Mouse (Mus musculus): ENCODE data around the gene Noc4l. TPM values are rescaled to one million over a fixed set of nuclear protein-coding genes. Genes with fewer than 3 reads are reported as not detected.

Noc4l gene
- polyA plus RNA-seq, 1 experiment from 2014 or later, result 32.8 TPM

DNA sequence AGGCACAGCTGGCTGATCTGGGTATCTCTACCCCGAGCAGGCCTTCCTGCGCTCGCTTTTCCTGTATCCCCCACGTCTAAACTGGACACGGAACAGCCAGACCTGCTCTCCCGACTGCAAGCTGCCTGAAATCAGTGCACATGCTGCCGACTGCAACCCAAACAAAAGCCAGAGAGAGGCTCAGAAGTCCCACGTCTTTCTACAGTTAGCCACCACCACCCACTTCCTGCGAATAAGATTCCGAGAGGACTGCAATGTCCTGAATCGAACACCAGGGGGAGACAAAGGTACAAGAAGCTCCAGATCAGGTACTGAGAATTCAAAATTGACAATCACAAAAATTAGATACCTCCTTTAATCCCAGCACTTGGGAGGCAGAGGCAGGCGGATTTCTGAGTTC, 13.8 kb downstream of the Noc4l start:
- H3K9ac ChIP-seq, result no peak overlapping the region
- no peaks in the 10 kb centered on the region for H3K36me3 ChIP-seq (replicated peaks; ENCODE audit: control insufficient read depth, insufficient read depth)
- WGBS, result 25% methylated on average over 12 of the region's 12 CpGs
- no peaks in the 10 kb centered on the region for H3K9me3 ChIP-seq (ENCODE audit: control insufficient read depth, low read length)
- H3K4me1 ChIP-seq (replicated peaks; ENCODE audit: control insufficient read depth, insufficient read depth, low read length), result no peaks in the 10 kb centered on the region
- ATAC-seq (ENCODE audit: low FRiP score) (no peak), DNase-seq (ENCODE audit: low spot score) (peak; percentile 80)
- H3K27me3 ChIP-seq (ENCODE audit: control insufficient read depth, insufficient read depth, low read length), result no peaks in the 10 kb centered on the region
- peak overlapping the region; percentile 32 for H3K4me2 ChIP-seq (replicated peaks)
- no peak overlapping the region for H3K27ac ChIP-seq
- H3K4me3 ChIP-seq (replicated peaks; ENCODE audit: low read length), result no peak overlapping the region

- no peak overlapping the region for H3K9ac ChIP-seq
- H3K4me1 ChIP-seq (replicated peaks; ENCODE audit: control insufficient read depth, insufficient read depth, low read length), result no peaks in the 10 kb centered on the region
- H3K36me3 ChIP-seq (replicated peaks; ENCODE audit: control insufficient read depth, insufficient read depth), result no peaks in the 10 kb centered on the region
- no peak overlapping the region for H3K4me3 ChIP-seq (replicated peaks; ENCODE audit: low read length)
- no peak overlapping the region for H3K4me2 ChIP-seq (replicated peaks)
- H3K27me3 ChIP-seq (ENCODE audit: control insufficient read depth, insufficient read depth, low read length), result no peaks in the 10 kb centered on the region
- WGBS, result 75% methylated on average over 7 of the region's 7 CpGs
- H3K27ac ChIP-seq, result no peak overlapping the region
- ATAC-seq (ENCODE audit: low FRiP score) (no peak), DNase-seq (ENCODE audit: low spot score) (no peak)
- H3K9me3 ChIP-seq (ENCODE audit: control insufficient read depth, low read length), result no peaks in the 10 kb centered on the region
Observed at GRCm38 (mm10) chr5:110638306-110639074, 14.7 kb downstream of the Noc4l start.

DNA sequence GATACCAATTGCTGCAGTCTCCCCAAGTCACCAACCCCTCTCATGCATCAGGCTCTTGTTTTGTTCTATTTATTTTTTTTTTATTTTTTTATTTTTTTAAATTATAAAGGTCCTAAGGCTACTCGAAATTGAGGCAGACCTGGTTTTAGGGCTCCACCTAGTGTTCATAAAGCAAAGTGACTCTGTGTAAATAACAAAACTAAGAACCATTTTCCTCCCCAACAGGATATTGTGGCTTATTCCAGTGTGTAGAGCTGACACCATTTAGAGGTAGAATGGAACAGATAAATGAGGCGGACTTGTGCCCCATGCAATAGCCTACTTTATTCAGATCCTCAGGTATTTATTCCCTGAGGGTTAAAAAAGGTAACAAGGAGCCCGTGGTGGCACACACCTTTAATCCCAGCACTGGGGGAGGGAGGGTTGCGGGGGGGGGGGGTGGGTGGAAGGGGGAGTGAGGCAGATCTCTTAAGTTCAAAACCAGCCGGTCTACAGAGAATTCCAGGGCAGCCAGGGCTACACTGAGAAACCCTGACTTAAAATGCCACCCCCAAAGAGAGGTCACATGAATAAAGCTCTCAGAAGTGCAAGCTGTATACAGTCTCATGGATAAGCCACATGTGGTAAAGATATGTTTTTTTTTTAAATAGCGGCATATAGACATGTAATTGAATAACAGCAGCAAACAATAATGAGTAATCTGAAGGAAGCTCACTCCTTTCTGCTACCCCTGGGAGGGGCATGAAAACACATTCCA, 17.1 kb downstream of the Noc4l start:
- DNase-seq (ENCODE audit: low spot score) (peak; percentile 80), ATAC-seq (ENCODE audit: low FRiP score) (peak; percentile 34; the same call in 1 of the 2 replicates)
- Histone ChIP-seq H3K9me3 (ENCODE audit: control insufficient read depth, low read length) (no peaks in the 10 kb centered on the region), H3K27me3 (ENCODE audit: control insufficient read depth, insufficient read depth, low read length) (no peaks in the 10 kb centered on the region), H3K4me3 (replicated peaks; ENCODE audit: low read length) (no peak overlapping the region), H3K4me2 (replicated peaks) (no peak overlapping the region), H3K36me3 (replicated peaks; ENCODE audit: control insufficient read depth, insufficient read depth) (no peaks in the 10 kb centered on the region), H3K27ac (no peak overlapping the region), H3K9ac (no peak overlapping the region), H3K4me1 (replicated peaks; ENCODE audit: control insufficient read depth, insufficient read depth, low read length) (no peaks in the 10 kb centered on the region)
- 46% methylated on average over 6 of the region's 6 CpGs for WGBS

GRCm38 (mm10) chr5:110629525-110630120, 23.6 kb downstream of the Noc4l start:
- H3K4me1 ChIP-seq (replicated peaks; ENCODE audit: control insufficient read depth, insufficient read depth, low read length), result no peaks in the 10 kb centered on the region
- no peak for DNase-seq (ENCODE audit: low spot score)
- ATAC-seq (ENCODE audit: low FRiP score), result no peak

GRCm38 (mm10) chr5:110628156-110628555, 25.1 kb downstream of the Noc4l start:
- no peak for DNase-seq (ENCODE audit: low spot score)
- 20% methylated on average over 19 of the region's 19 CpGs for WGBS

More at GRCm38 (mm10) chr5:110629525-110630120, 23.6 kb downstream of the Noc4l start:
- Histone ChIP-seq H3K27ac (no peak overlapping the region), H3K9me3 (ENCODE audit: control insufficient read depth, low read length) (no peaks in the 10 kb centered on the region), H3K4me3 (replicated peaks; ENCODE audit: low read length) (no peak overlapping the region), H3K9ac (no peak overlapping the region), H3K36me3 (replicated peaks; ENCODE audit: control insufficient read depth, insufficient read depth) (no peaks in the 10 kb centered on the region), H3K27me3 (ENCODE audit: control insufficient read depth, insufficient read depth, low read length) (no peaks in the 10 kb centered on the region), H3K4me2 (replicated peaks) (no peak overlapping the region)
- WGBS, result 80% methylated on average over 2 of the region's 2 CpGs

GRCm38 (mm10) chr5:110627351-110627750, 25.9 kb downstream of the Noc4l start:
- H3K27ac ChIP-seq, result no peak overlapping the region
- no peak overlapping the region for H3K4me2 ChIP-seq (replicated peaks)
- no peak overlapping the region for H3K4me3 ChIP-seq (replicated peaks; ENCODE audit: low read length)
- no peak for DNase-seq (ENCODE audit: low spot score)
- H3K36me3 ChIP-seq (replicated peaks; ENCODE audit: control insufficient read depth, insufficient read depth), result no peaks in the 10 kb centered on the region
- no peak overlapping the region for H3K9ac ChIP-seq
- no peaks in the 10 kb centered on the region for H3K9me3 ChIP-seq (ENCODE audit: control insufficient read depth, low read length)
- H3K27me3 ChIP-seq (ENCODE audit: control insufficient read depth, insufficient read depth, low read length), result no peaks in the 10 kb centered on the region
- no peak for ATAC-seq (ENCODE audit: low FRiP score)
- no peaks in the 10 kb centered on the region for H3K4me1 ChIP-seq (replicated peaks; ENCODE audit: control insufficient read depth, insufficient read depth, low read length)
- 73% methylated on average over 10 of the region's 10 CpGs for WGBS

More at GRCm38 (mm10) chr5:110628156-110628555, 25.1 kb downstream of the Noc4l start:
- Histone ChIP-seq H3K9ac (no peak overlapping the region), H3K27ac (no peak overlapping the region), H3K9me3 (ENCODE audit: control insufficient read depth, low read length) (no peaks in the 10 kb centered on the region), H3K4me3 (replicated peaks; ENCODE audit: low read length) (no peak overlapping the region), H3K4me2 (replicated peaks) (peak overlapping the region; percentile 3; the same call in 1 of the 2 replicates), H3K27me3 (ENCODE audit: control insufficient read depth, insufficient read depth, low read length) (no peaks in the 10 kb centered on the region), H3K4me1 (replicated peaks; ENCODE audit: control insufficient read depth, insufficient read depth, low read length) (no peaks in the 10 kb centered on the region), H3K36me3 (replicated peaks; ENCODE audit: control insufficient read depth, insufficient read depth) (no peaks in the 10 kb centered on the region)
- ATAC-seq (ENCODE audit: low FRiP score), result no peak

DNA sequence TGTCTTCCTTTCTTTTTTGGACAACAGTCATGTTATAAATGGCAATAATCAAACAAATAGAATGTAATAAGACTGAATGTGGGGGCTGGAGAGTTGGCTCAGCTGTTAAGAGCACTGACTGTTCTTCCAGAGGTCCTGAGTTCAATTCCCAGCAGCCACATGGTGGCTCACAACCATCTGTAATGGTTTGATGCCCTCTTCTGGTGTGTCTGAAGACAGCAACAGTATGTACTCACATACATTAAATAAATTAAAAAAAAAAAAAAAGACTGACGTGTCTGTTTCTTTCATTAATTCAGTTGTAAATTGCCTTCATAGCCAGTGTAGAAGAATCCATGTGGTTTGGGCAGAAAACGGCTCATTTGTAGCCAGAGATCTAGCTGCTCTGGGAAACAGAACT, 28.9 kb downstream of the Noc4l start:
- Histone ChIP-seq H3K9me3 (ENCODE audit: control insufficient read depth, low read length) (no peaks in the 10 kb centered on the region), H3K4me2 (replicated peaks) (no peak overlapping the region), H3K36me3 (replicated peaks; ENCODE audit: control insufficient read depth, insufficient read depth) (peaks cover 7% of the 10 kb centered on the region; the same call in 1 of the 2 replicates), H3K27ac (no peak overlapping the region), H3K4me1 (replicated peaks; ENCODE audit: control insufficient read depth, insufficient read depth, low read length) (no peaks in the 10 kb centered on the region), H3K27me3 (ENCODE audit: control insufficient read depth, insufficient read depth, low read length) (no peaks in the 10 kb centered on the region), H3K4me3 (replicated peaks; ENCODE audit: low read length) (no peak overlapping the region), H3K9ac (no peak overlapping the region)
- no peak for DNase-seq (ENCODE audit: low spot score)
- no peak for ATAC-seq (ENCODE audit: low FRiP score)
- WGBS, result 77% methylated on average over 2 of the region's 2 CpGs

DNA sequence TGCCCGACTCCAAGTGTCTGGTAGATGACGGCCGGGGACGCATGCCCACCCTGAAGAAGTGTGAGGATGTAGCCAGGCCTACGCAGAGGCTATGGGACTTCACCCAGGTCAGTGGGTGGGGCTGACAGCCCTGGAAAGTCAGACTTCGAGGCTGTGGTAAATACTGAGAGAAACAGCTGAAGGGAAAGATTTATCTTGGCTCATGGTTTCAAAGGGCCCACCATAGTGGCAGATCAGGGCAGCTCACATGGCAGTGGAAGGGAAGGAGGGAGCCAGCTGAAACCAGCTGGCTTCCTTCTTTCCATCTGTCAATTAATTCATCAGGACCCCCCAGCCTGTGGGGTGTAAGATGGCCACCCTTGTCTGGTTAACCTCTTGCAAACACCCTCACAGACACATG, 34.0 kb downstream of the Noc4l start:
- Histone ChIP-seq H3K27me3 (ENCODE audit: control insufficient read depth, insufficient read depth, low read length) (no peaks in the 10 kb centered on the region), H3K4me2 (replicated peaks) (no peak overlapping the region), H3K27ac (no peak overlapping the region), H3K36me3 (replicated peaks; ENCODE audit: control insufficient read depth, insufficient read depth) (peaks cover 30% of the 10 kb centered on the region), H3K9me3 (ENCODE audit: control insufficient read depth, low read length) (no peaks in the 10 kb centered on the region), H3K4me1 (replicated peaks; ENCODE audit: control insufficient read depth, insufficient read depth, low read length) (no peaks in the 10 kb centered on the region), H3K9ac (no peak overlapping the region), H3K4me3 (replicated peaks; ENCODE audit: low read length) (no peak overlapping the region)
- ATAC-seq (ENCODE audit: low FRiP score), result no peak
- 90% methylated on average over 6 of the region's 6 CpGs for WGBS
- no peak for DNase-seq (ENCODE audit: low spot score)

GRCm38 (mm10) chr5:110611435-110612158, 41.6 kb downstream of the Noc4l start:
- peaks cover 20% of the 10 kb centered on the region for H3K36me3 ChIP-seq (replicated peaks; ENCODE audit: control insufficient read depth, insufficient read depth)
- no peak overlapping the region for H3K4me3 ChIP-seq (replicated peaks; ENCODE audit: low read length)
- DNase-seq (ENCODE audit: low spot score) (no peak), ATAC-seq (ENCODE audit: low FRiP score) (peak; percentile 64; the same call in 1 of the 2 replicates)
- H3K4me2 ChIP-seq (replicated peaks), result no peak overlapping the region
- no peaks in the 10 kb centered on the region for H3K9me3 ChIP-seq (ENCODE audit: control insufficient read depth, low read length)
- no peak overlapping the region for H3K27ac ChIP-seq
- H3K4me1 ChIP-seq (replicated peaks; ENCODE audit: control insufficient read depth, insufficient read depth, low read length), result no peaks in the 10 kb centered on the region
- no peak overlapping the region for H3K9ac ChIP-seq
- no peaks in the 10 kb centered on the region for H3K27me3 ChIP-seq (ENCODE audit: control insufficient read depth, insufficient read depth, low read length)
- 70% methylated on average over 5 of the region's 5 CpGs for WGBS
